Mouse (Mus musculus) heart, postnatal 25 days (tissue): ENCODE data around the gene Lrriq1. TPM values are rescaled to one million over a fixed set of nuclear protein-coding genes. Genes with fewer than 3 reads are reported as not detected.

Source experiments
- DNase-seq: peaks from one replicate; pipeline ENCODE4 v3.0.0; 2022; ENCODE audit warnings: low spot score
- intact Hi-C: fragments of 180-260 bp; cut with DNase I; formaldehyde crosslinking; loops from one replicate; pipeline ENCODE4 v1.15.1; 2025
- total RNA-seq, 2 experiments: library from RNA; stranded (reverse); gene quantifications; 2 replicates each; pipeline ENCODE4 v1.2.3; 2021

The Lrriq1 gene
- total RNA-seq = not detected

GRCm38 (mm10) chr10:103235707-103236459, at the start of gene Lrriq1:
TSS of gene Lrriq1 (minus strand) at chr10:103236322.
- DNase-seq = no peak
- intact Hi-C loops = no loop called here

DNA sequence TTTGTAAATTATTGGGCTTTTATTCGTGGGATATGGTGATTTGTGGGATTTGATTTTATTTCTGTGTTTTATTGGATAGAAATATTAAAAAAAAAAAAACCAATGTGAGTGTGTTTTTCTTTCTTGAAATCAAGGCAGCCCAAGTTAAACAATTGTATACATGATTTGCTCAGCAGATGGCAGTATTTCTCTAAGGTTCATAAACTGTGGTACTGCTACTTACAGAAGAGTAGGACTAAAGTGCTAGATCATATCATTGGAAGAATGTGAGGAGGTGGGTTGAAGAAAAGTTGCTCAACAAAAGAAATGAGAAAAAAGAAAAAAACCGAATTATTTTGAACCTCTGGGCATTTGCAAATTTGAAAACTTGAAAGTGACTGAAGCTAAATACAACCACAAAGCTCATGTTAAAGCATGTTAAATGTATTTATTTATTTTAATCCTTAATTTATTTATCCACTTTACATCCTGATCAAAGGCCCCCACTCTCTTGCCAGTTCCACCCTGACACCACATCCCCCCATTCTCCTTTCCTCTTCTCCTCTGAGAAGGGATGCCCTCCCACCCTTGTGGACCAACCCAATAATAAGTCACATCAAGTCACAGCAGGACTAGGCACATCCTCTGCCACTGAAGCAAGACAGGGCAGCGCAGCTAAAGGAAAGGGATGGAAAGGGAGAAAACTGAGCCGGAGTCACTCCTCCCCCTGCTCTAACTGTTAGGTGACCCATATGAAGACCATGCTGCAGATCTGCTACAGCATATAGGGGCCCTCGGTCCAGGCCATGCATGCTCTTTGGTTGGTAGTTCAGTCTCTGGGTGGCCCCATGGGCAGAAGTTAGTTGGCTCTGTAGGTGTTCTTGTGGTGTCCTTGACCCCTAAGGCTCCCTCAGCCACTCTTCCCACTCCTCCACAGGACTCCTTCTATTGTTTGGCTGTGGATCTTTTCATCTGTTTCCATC, 18.0 kb upstream of the Lrriq1 start:
- intact Hi-C loops = loop anchor here (1.0 kb wide), 1 partner anchor 148 kb away; no protein-coding TSS in a partner anchor
- DNase-seq = no peak

DNA sequence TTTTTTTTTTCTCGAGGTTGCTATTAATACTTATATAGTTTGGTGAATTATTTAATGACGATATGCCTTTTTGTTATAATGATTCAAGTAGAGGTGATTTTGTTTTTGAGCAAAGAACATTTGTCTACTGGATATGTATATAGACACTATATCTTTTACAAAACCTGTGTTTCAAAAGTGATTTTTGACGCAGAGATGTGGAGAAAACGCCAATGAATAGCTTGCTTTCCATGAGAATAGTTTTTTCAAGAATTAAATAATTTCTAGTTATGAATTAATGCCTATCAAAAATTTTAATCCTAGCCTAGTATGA, 294 bp upstream of the Lrriq1 start:
- intact Hi-C loops = no loop called here

GRCm38 (mm10) chr10:103226646-103227045, 9.5 kb downstream of the Lrriq1 start:
- intact Hi-C loops = no loop called here
- DNase-seq = no peak

More for the DNA sequence above, 294 bp upstream of the Lrriq1 start:
- no peak for DNase-seq

- intact Hi-C loops = loop anchor here (2.0 kb wide), 1 partner anchor 328 kb away; no protein-coding TSS in a partner anchor
- no peak for DNase-seq
These were observed 41.3 kb downstream of the Lrriq1 start for GRCm38 (mm10) chr10:103194655-103195328.

- intact Hi-C loops = no loop called here
These were observed 90.2 kb downstream of the Lrriq1 start for GRCm38 (mm10) chr10:103145769-103146379.

DNA sequence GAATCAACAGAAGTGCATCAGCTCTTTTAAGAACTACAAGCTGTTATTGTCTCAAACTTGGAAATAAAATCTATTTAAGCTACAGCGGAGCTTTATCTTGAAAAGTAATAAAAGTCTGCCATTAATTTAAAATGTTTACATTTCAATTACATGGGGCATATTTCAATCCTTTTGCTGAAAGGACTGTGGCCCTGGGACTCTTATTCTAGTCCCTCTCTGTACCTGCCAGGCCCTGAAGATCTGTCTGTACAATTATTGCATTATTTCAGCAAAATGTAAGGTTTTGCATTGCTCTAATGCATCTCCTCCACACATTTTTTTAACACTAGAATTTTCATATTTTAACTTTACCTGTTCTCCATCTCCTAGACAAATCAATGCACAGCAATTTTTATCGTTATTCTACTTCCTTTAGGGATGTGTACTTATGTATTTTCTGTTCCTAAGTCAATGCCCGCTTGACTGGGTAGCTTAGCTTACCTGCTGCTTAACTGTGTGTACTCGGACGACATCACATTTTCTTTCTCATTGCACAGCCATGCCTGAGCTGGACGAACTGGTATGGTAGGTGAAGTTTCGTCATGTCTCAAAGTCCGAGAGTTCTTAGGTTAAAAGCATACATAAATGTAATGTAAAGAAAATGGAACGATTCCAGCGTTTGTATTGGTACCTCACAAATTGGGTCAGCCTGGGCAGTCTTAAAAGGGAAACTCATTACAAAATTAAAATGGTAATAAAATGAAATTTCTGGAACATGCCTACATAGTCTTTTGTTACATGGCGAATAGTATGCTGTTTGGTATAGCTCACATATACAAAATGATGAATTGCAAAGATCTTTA, 91.0 kb downstream of the Lrriq1 start:
- intact Hi-C loops = no loop called here
- no peak for DNase-seq

More at GRCm38 (mm10) chr10:103145769-103146379, 90.2 kb downstream of the Lrriq1 start:
- no peak for DNase-seq

- DNase-seq = no peak
- intact Hi-C loops = no loop called here
These were observed 93.6 kb downstream of the Lrriq1 start for GRCm38 (mm10) chr10:103142526-103142925.

DNA sequence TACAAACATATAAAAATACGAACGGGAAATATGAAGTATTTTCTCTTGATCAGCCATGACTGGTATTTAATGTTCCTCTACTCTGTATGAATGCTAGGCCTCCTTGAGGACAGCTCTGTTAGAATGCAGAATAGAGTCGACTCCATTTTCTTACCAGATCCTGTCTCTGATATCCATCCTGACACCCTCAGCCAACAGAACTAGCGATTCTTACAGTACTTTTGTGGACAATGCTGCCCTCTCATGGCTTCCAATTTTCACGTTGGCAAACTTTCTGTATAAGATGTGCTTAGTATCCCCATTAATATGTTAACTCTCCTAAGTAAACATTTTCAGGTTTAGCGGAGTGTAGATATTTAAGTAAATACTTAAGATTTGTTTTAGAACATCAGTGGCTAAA, 94.6 kb downstream of the Lrriq1 start:
- DNase-seq = no peak
- intact Hi-C loops = no loop called here

- no peak for DNase-seq
- intact Hi-C loops = no loop called here
These were observed 95.5 kb downstream of the Lrriq1 start for GRCm38 (mm10) chr10:103140609-103141008.

DNA sequence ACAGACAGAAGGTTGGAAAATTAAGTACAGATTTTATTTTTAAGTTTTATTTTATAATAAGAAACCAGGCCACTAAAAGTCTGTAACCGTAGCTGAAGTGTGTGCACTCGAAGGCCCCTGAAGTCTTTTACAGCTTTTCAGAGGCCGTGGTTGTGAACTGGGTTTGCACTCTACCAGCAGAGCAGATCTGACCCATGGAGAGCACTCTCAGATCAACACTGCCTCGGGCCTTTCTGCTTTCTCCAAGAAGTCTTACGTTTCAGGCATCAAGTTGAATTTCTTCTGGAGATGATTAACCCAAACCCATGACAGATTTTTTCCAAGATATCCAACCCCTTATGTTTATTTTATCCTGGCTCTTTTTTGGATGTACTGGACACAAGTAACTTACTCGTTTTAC, 121.5 kb downstream of the Lrriq1 start:
- intact Hi-C loops = no loop called here
- no peak for DNase-seq

DNA sequence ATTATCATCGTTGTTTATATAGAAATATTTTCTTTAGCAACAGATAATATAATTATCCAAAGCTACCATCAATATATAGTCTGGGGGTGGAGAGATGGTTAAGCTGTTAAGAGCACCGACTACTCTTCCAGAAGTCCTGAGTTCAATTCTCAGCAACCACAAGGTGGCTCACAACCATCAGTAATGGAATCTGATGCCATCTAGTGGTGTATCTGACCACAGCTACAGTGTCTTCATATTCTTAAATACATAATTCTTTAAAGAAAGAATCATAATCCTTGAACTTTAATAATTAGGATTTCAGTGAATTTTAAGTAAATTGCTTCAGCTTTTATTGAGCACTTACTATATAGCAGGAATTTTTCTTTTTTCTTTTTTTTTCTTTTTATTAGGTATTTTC, 128.0 kb downstream of the Lrriq1 start:
- intact Hi-C loops = no loop called here
- DNase-seq = no peak

- intact Hi-C loops = no loop called here
- no peak for DNase-seq
These were observed 150.0 kb downstream of the Lrriq1 start for GRCm38 (mm10) chr10:103086101-103086500.

DNA sequence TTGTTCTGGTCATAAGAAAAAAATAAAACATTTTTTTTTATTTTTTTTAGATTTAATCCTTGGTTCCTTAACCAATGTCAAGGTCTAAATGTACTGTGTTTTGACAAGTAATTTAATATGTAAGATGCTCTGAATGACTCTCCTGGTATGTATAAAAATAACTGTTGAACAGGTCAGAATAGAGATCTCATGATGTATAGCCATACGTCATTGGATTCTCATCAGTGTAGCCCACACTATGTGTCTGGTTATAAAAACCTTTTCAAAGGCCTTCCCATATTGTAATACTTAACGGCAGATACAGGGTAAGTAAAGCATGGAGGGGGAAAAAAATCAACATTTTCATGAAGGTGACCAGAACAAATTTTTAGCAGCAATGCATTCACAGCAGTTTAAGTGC, 186.5 kb downstream of the Lrriq1 start:
- intact Hi-C loops = no loop called here
- DNase-seq = no peak

DNA sequence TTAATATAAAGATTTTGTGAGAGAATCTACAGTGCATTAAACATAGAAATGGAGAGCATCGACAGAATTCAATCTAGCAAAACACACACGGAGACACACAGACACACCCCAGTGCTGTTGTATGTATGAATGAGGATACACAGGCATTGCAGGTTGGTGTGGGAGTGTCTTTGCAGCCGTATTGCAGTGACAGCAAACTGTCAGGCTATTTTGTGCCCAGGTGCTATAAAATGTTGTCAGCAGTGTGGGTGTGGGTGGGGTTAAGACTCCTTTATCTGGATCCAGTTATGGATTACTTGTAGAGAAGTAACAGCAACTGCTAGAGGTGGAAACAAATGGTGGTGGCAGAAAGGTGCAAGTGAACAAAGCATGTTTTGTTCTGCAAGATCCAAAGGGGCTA, 189.5 kb downstream of the Lrriq1 start:
- intact Hi-C loops = no loop called here

DNA sequence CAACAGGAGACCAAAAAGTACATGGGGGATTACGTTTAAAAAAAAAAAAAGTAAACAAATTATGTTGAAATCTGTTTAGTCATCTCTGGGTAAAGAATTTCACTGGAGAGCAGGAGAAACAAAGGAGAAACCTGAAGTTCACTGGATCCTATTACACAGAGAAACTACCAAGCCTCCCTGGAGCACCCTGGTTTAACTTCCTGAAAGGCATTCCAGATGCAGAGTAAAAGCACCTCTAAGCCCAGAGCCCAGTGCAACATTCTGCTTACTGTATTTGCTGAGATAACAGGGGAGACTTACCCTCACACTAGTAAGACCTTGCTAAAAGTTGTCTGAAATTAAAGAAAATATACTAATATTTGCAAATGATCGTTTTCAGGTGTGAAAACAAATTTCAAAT, 191.1 kb downstream of the Lrriq1 start:
- DNase-seq = no peak
- intact Hi-C loops = no loop called here

More for the DNA sequence above, 189.5 kb downstream of the Lrriq1 start:
- DNase-seq = no peak

GRCm38 (mm10) chr10:103035002-103035640, 201.0 kb downstream of the Lrriq1 start:
- no peak for DNase-seq

DNA sequence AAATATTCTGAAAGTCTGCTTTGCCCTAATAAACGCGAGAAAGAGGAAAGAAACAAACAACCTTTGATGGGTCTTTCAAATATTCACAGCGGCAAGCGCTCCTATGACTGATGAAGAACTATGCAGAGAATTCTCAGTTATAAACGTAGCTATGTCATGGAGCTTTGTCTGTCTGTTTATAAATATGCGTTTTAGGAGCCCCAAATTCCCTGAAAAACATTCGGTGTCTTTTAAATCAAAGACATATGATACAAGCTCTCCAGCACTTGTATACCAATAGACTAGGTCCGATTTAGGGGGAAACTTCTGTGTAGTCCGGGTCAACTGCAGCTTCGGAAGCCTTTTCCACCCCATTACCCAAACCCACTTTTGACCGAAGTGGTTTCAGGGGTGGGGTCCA, 205.2 kb downstream of the Lrriq1 start:
- DNase-seq = no peak
- intact Hi-C loops = no loop called here

More at GRCm38 (mm10) chr10:103035002-103035640, 201.0 kb downstream of the Lrriq1 start:
- intact Hi-C loops = no loop called here
